Mouse (Mus musculus) midbrain, postnatal 0 days (tissue): ENCODE measurements at regions not wholly inside any gene's neighbourhood (a gene's known extent, or its start where the extent isn't known, plus 50 kb on each side); places are given as distances from the start of the nearest gene placed in this dataset. TPM values are rescaled to one million over a fixed set of nuclear protein-coding genes. Genes with fewer than 3 reads are reported as not detected.

ENCODE experiments used
- ATAC-seq: fragments of 200-750 bp; cut with Nextera tagmentation; 2 replicates; pipeline ENCODE4 v1.8.0; 2017; ENCODE audit warnings: moderate number of reproducible peaks, mild to moderate bottlenecking, moderate TSS enrichment, moderate library complexity; ENCODE audit not compliant: low FRiP score
- DNase-seq: peaks from one replicate; pipeline ENCODE4 v3.0.0-alpha.2; 2015; ENCODE audit warnings: low spot score
- H3K27ac ChIP-seq: fragments of 300-500 bp; sonication (generic); 2 replicates; pipeline ENCODE4 v1.5.1; 2014; ENCODE audit warnings: low read depth, mild to moderate bottlenecking, low read length, mixed read lengths
- H3K27me3 ChIP-seq: fragments of 300-500 bp; sonication (generic); 2 replicates; pipeline ENCODE4 v1.6.1; 2014; ENCODE audit warnings: low read length, control low read depth, mixed read lengths; ENCODE audit not compliant: insufficient read depth
- H3K36me3 ChIP-seq: fragments of 300-500 bp; sonication (generic); 2 replicates; pipeline ENCODE4 v1.6.1; 2014; ENCODE audit warnings: low read length, control low read depth, mixed read lengths; ENCODE audit not compliant: insufficient read depth
- H3K4me1 ChIP-seq: fragments of 300-500 bp; sonication (generic); 2 replicates; pipeline ENCODE4 v1.6.1; 2014; ENCODE audit warnings: mild to moderate bottlenecking, control low read depth, antibody characterized with exemption, low read length, mixed read lengths; ENCODE audit not compliant: insufficient read depth
- H3K4me2 ChIP-seq: fragments of 300-500 bp; sonication (generic); 2 replicates; pipeline ENCODE4 v1.6.1; 2014; ENCODE audit warnings: low read depth, mild to moderate bottlenecking, low read length, mixed read lengths; ENCODE audit not compliant: poor library complexity, severe bottlenecking
- H3K4me3 ChIP-seq: fragments of 300-500 bp; sonication (generic); 2 replicates; pipeline ENCODE4 v1.5.1; 2014; ENCODE audit warnings: low read depth, mild to moderate bottlenecking, low read length, moderate library complexity
- H3K9ac ChIP-seq: fragments of 300-500 bp; sonication (generic); replicated peaks from 2 replicates; pipeline ENCODE4 v1.6.1; 2014; ENCODE audit warnings: mild to moderate bottlenecking, low read length, moderate library complexity, mixed read lengths; ENCODE audit not compliant: poor library complexity, severe bottlenecking
- H3K9me3 ChIP-seq: fragments of 300-500 bp; sonication (generic); 2 replicates; pipeline ENCODE4 v1.6.1; 2016; ENCODE audit warnings: low read length, control low read depth
- CTCF ChIP-seq: IDR thresholded peaks from 2 replicates; pipeline ENCODE4 v1.5.1; 2016; ENCODE audit warnings: antibody characterized with exemption, mild to moderate bottlenecking
- WGBS: fragments of 180-500 bp; shearing (Covaris S2); extraction: QIAGEN DNeasy Blood & Tissue Kit; methylation state at CpG from one replicate; pipeline ENCODE4 v1.1.7; 2014; 5-methylcytosine and 5-hydroxymethylcytosine counted together
- microRNA-seq: library from miRNA; unstranded; fragments of <30 nt; microRNA quantifications from one replicate; pipeline ENCODE4, GENCODE M21; 2016; ENCODE audit warnings: borderline number of aligned reads

- no peak for TF ChIP-seq CTCF
- Histone ChIP-seq H3K4me3 (no peak overlapping the region), H3K36me3 (no peaks in the 10 kb centered on the region), H3K9ac (no peak overlapping the region), H3K9me3 (no peaks in the 10 kb centered on the region), H3K27me3 (no peaks in the 10 kb centered on the region), H3K4me2 (no peak overlapping the region), H3K4me1 (no peaks in the 10 kb centered on the region), H3K27ac (no peak overlapping the region)
- WGBS = 30% methylated on average over 9 of the region's 9 CpGs
- DNase-seq = no peak
- ATAC-seq = no peak
Observed at GRCm38 (mm10) chr2:169010271-169010670, 54.9 kb upstream of the Zfp64 start.

- no peaks in the 10 kb centered on the region for H3K27me3 ChIP-seq
- no peaks in the 10 kb centered on the region for H3K9me3 ChIP-seq
- no peak overlapping the region for H3K9ac ChIP-seq
- 69% methylated on average over 20 of the region's 20 CpGs for WGBS
- TF ChIP-seq CTCF = no peak
- H3K4me1 ChIP-seq = no peaks in the 10 kb centered on the region
- H3K36me3 ChIP-seq = no peaks in the 10 kb centered on the region
- ATAC-seq (no peak), DNase-seq (peak; percentile 27)
- no peak overlapping the region for H3K4me3 ChIP-seq
- no peak overlapping the region for H3K4me2 ChIP-seq
- no peak overlapping the region for H3K27ac ChIP-seq
Observed at GRCm38 (mm10) chr2:169008756-169009155, 53.4 kb upstream of the Zfp64 start.

- Histone ChIP-seq H3K9me3 (no peaks in the 10 kb centered on the region), H3K36me3 (no peaks in the 10 kb centered on the region), H3K27ac (no peak overlapping the region), H3K27me3 (no peaks in the 10 kb centered on the region), H3K9ac (no peak overlapping the region), H3K4me1 (no peaks in the 10 kb centered on the region), H3K4me3 (no peak overlapping the region), H3K4me2 (no peak overlapping the region)
- ATAC-seq = no peak
- no peak for DNase-seq
- WGBS = 74% methylated on average over 9 of the region's 9 CpGs
- no peak for TF ChIP-seq CTCF
Observed at GRCm38 (mm10) chr2:169008333-169008732, 52.9 kb upstream of the Zfp64 start.

GRCm38 (mm10) chr2:169006549-169006948, 51.2 kb upstream of the Zfp64 start:
- no peak for TF ChIP-seq CTCF
- 86% methylated on average over 10 of the region's 10 CpGs for WGBS
- H3K27me3 ChIP-seq = no peaks in the 10 kb centered on the region
- H3K9me3 ChIP-seq = no peaks in the 10 kb centered on the region
- no peaks in the 10 kb centered on the region for H3K4me1 ChIP-seq
- ATAC-seq = no peak
- H3K4me2 ChIP-seq = no peak overlapping the region
- H3K36me3 ChIP-seq = no peaks in the 10 kb centered on the region
- H3K4me3 ChIP-seq = no peak overlapping the region
- no peak overlapping the region for H3K9ac ChIP-seq
- H3K27ac ChIP-seq = no peak overlapping the region
- no peak for DNase-seq

GRCm38 (mm10) chr2:169005810-169006209, 50.4 kb upstream of the Zfp64 start:
- Histone ChIP-seq H3K4me2 (no peak overlapping the region), H3K9ac (no peak overlapping the region), H3K36me3 (no peaks in the 10 kb centered on the region), H3K27ac (no peak overlapping the region), H3K9me3 (no peaks in the 10 kb centered on the region), H3K27me3 (no peaks in the 10 kb centered on the region), H3K4me1 (no peaks in the 10 kb centered on the region), H3K4me3 (no peak overlapping the region)
- WGBS = 84% methylated on average over 7 of the region's 7 CpGs
- DNase-seq (no peak), ATAC-seq (no peak)
- no peak for TF ChIP-seq CTCF

Small RNA genes lying in the stretch of these regions (microRNA-seq; reads per million reads assigned to microRNA genes)
- gene Gm26469 = not detected
